Mouse (Mus musculus): ENCODE measurements around the gene Abhd18. TPM values are rescaled to one million over a fixed set of nuclear protein-coding genes. Genes with fewer than 3 reads are reported as not detected.
"Not testable (repeated sequence)": the region's sequence is repeated elsewhere in the genome, so short reads cannot be mapped to it uniquely, and the experiment has no call there.

The Abhd18 gene
- polyA plus RNA-seq, 1 experiment: 2.5 TPM

- not testable (repeated sequence) for H3K4me1 ChIP-seq (ENCODE audit: control insufficient read depth, insufficient read depth, low read length)
- under 1% methylated on average over 39 of the region's 39 CpGs for WGBS
- TF ChIP-seq POLR2A (IDR thresholded peaks at IDR 0.05; ENCODE audit: borderline replicate concordance, extremely low read depth, low read depth, low read length): 0 out of 2 replicates have a peak, but pooled peaks have one; percentile 25
- peak within 1 kb of the TSS; percentile 62 for H3K4me3 ChIP-seq (replicated peaks; ENCODE audit: extremely low read depth, low read depth, low read length)
- peak; percentile 88 for DNase-seq
These were observed 255 bp upstream of the Abhd18 start, which contains the start of gene Mfsd8 for GRCm38 (mm10) chr3:40846473-40846956. TSS of gene Mfsd8 (minus strand) at chr3:40846886.

DNA sequence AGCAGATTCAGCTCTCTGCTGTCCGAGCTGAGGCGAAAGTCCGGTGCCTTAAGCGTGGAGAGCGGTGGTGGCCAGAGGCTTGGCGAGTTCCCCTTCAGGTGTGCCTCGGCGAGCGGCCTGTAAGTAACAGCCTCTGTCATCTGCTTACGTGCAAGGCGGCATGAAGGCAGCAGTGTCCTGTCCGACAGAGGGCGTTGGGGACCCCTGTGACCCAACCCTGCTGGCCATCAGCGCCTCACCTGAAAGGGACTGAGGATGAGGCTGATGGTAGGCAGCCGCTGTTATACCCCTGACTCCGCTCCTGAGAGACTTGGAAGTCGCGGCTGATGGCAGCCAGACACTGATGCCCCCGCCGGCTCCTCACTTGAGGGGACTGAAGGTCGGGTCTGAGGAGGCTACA is 248 bp downstream of the Abhd18 start:
- peak overlapping the region; percentile 62 for H3K4me3 ChIP-seq (replicated peaks; ENCODE audit: extremely low read depth, low read depth, low read length)
- peak; percentile 34; the same call in 1 of the 2 replicates for TF ChIP-seq CTCF (IDR thresholded peaks at IDR 0.05; ENCODE audit: insufficient read depth, low read length)
- not testable (repeated sequence) for H3K4me1 ChIP-seq (ENCODE audit: control insufficient read depth, insufficient read depth, low read length)
- peak; percentile 54 for DNase-seq
- 1% methylated on average over 18 of the region's 21 CpGs for WGBS

DNA sequence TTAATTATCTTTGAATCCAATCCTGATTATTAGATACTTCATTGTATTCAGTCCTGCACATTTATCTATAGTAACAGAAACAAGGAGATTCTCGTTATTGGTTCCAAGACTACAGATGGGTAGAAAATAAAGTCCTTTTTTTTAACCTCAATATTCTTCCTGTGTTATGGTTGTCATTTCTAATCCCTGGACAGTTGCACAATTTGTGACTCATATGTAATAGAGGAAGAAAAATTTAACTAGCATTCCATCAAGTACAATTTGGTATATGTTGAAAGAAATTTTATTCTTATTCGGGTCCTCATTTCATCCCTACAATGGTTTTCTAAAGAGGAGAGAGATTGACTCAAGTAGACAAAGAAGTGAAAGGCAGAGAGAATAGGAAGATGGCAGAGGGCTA is 1.2 kb downstream of the Abhd18 start:
- DNase-seq; H3K4me3 ChIP-seq (replicated peaks; ENCODE audit: extremely low read depth, low read depth, low read length); H3K4me1 ChIP-seq (ENCODE audit: control insufficient read depth, insufficient read depth, low read length): not testable (repeated sequence)
- WGBS: 85% methylated on average over 2 of the region's 2 CpGs

GRCm38 (mm10) chr3:40853123-40853738 is 6.5 kb downstream of the Abhd18 start:
- WGBS: 89% methylated on average over 3 of the region's 3 CpGs
- H3K4me1 ChIP-seq (ENCODE audit: control insufficient read depth, insufficient read depth, low read length); H3K4me3 ChIP-seq (replicated peaks; ENCODE audit: extremely low read depth, low read depth, low read length); DNase-seq: not testable (repeated sequence)

DNA sequence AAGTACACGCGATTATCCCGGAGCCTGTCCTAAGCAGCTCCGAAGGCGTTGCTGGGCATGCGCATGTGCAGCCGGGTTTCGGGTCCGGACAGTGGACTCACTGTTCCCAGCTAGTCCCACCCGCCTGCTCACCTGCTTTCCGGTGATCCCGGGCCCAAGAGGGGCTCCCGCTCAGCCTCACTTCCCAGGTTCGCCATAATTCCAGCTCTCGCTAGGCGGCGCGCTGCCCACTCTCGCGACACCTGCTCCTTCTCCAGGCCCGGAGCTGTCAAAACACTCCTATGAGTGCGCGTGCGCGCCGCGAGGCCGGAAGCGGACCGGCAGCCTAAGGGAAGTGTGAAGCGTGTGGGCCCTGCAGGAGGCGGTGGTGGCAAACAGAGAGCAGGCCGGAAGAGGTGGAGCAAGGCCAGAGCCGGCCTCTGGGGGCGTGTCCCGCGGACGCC is 47.1 kb downstream of the Abhd18 start:
- peak overlapping the region; percentile 69 for H3K4me3 ChIP-seq (replicated peaks; ENCODE audit: extremely low read depth, low read depth, low read length)
- peak; percentile 93 for DNase-seq
- WGBS: under 1% methylated on average over 33 of the region's 38 CpGs
- not testable (repeated sequence) for H3K4me1 ChIP-seq (ENCODE audit: control insufficient read depth, insufficient read depth, low read length)
- peak; percentile 28; the same call in 1 of the 2 replicates for TF ChIP-seq CTCF (IDR thresholded peaks at IDR 0.05; ENCODE audit: insufficient read depth, low read length)

DNA sequence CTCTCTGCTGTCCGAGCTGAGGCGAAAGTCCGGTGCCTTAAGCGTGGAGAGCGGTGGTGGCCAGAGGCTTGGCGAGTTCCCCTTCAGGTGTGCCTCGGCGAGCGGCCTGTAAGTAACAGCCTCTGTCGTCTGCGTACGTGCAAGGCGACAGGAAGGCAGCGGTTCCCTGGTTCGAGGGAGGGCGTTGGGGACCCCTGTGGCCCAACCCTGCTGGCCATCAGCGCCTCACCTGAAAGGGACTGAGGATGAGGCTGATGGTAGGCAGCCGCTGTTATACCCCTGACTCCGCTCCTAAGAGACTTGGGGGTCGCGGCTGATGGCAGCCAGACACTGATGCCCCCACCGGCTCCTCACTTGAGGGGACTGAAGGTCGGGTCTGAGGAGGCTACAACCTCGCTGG is 47.6 kb downstream of the Abhd18 start:
- not testable (repeated sequence) for H3K4me1 ChIP-seq (ENCODE audit: control insufficient read depth, insufficient read depth, low read length)
- peak overlapping the region; percentile 73 for H3K4me3 ChIP-seq (replicated peaks; ENCODE audit: extremely low read depth, low read depth, low read length)
- DNase-seq: peak; percentile 30
- WGBS: 1% methylated on average over 21 of the region's 24 CpGs

GRCm38 (mm10) chr3:40902443-40902842 is 55.7 kb downstream of the Abhd18 start, which contains the start of gene 1700034I23Rik:
TSS of gene 1700034I23Rik (minus strand) at chr3:40902543.
- DNase-seq; H3K4me1 ChIP-seq (ENCODE audit: control insufficient read depth, insufficient read depth, low read length); H3K4me3 ChIP-seq (replicated peaks; ENCODE audit: extremely low read depth, low read depth, low read length): not testable (repeated sequence)
- 98% methylated on average over 7 of the region's 10 CpGs for WGBS

- no peaks in the 10 kb centered on the region for H3K4me1 ChIP-seq (ENCODE audit: control insufficient read depth, insufficient read depth, low read length)
- DNase-seq: no peak
- no peak overlapping the region for H3K4me3 ChIP-seq (replicated peaks; ENCODE audit: extremely low read depth, low read depth, low read length)
- TF ChIP-seq POLR2A (IDR thresholded peaks at IDR 0.05; ENCODE audit: borderline replicate concordance, extremely low read depth, low read depth, low read length) (no peak), CTCF (IDR thresholded peaks at IDR 0.05; ENCODE audit: insufficient read depth, low read length) (no peak)
- 62% methylated on average over 5 of the region's 5 CpGs for WGBS
These were observed 91.4 kb downstream of the Abhd18 start for GRCm38 (mm10) chr3:40938189-40938588.

GRCm38 (mm10) chr3:40938592-40938991 is 91.8 kb downstream of the Abhd18 start:
- 95% methylated on average over 4 of the region's 4 CpGs for WGBS
- no peak for DNase-seq
- no peak for TF ChIP-seq POLR2A (IDR thresholded peaks at IDR 0.05; ENCODE audit: borderline replicate concordance, extremely low read depth, low read depth, low read length)
- TF ChIP-seq CTCF (IDR thresholded peaks at IDR 0.05; ENCODE audit: insufficient read depth, low read length): no peak

GRCm38 (mm10) chr3:40939019-40939418 is 92.2 kb downstream of the Abhd18 start:
- Histone ChIP-seq H3K4me3 (replicated peaks; ENCODE audit: extremely low read depth, low read depth, low read length) (no peak overlapping the region), H3K4me1 (ENCODE audit: control insufficient read depth, insufficient read depth, low read length) (no peaks in the 10 kb centered on the region)
- TF ChIP-seq CTCF (IDR thresholded peaks at IDR 0.05; ENCODE audit: insufficient read depth, low read length) (no peak), POLR2A (IDR thresholded peaks at IDR 0.05; ENCODE audit: borderline replicate concordance, extremely low read depth, low read depth, low read length) (no peak)
- DNase-seq: no peak

More at GRCm38 (mm10) chr3:40938592-40938991, 91.8 kb downstream of the Abhd18 start:
- no peak overlapping the region for H3K4me3 ChIP-seq (replicated peaks; ENCODE audit: extremely low read depth, low read depth, low read length)
- no peaks in the 10 kb centered on the region for H3K4me1 ChIP-seq (ENCODE audit: control insufficient read depth, insufficient read depth, low read length)

Data from lung, adult 2 months (tissue).